Mouse (Mus musculus): Measurements from ENCODE around the gene Cebpg. TPM values are rescaled to one million over a fixed set of nuclear protein-coding genes. Genes with fewer than 3 reads are reported as not detected.

Cebpg gene
- polyA plus RNA-seq, 1 experiment from 2014 or later: 48.4 TPM

GRCm38 (mm10) chr7:35080843-35081338 is 24.5 kb upstream of the Cebpg start:
- Histone ChIP-seq H3K27ac (ENCODE audit: low read length) (no peak overlapping the region), H3K4me2 (ENCODE audit: low read length) (no peak overlapping the region), H3K4me1 (replicated peaks; ENCODE audit: control insufficient read depth, insufficient read depth, low read length) (no peaks in the 10 kb centered on the region), H3K36me3 (ENCODE audit: control insufficient read depth, insufficient read depth) (no peaks in the 10 kb centered on the region), H3K9me3 (ENCODE audit: control insufficient read depth, low read length) (no peaks in the 10 kb centered on the region), H3K4me3 (replicated peaks; ENCODE audit: low read length) (no peak overlapping the region), H3K9ac (replicated peaks; ENCODE audit: low read depth, low read length) (no peak overlapping the region), H3K27me3 (replicated peaks; ENCODE audit: control insufficient read depth, insufficient read depth, low read length) (peaks cover 2% of the 10 kb centered on the region; the same call in 1 of the 2 replicates)
- WGBS: 46% methylated on average over 10 of the region's 10 CpGs
- ATAC-seq: no peak

GRCm38 (mm10) chr7:35076645-35077044 is 20.3 kb upstream of the Cebpg start:
- Histone ChIP-seq H3K36me3 (ENCODE audit: control insufficient read depth, insufficient read depth) (no peaks in the 10 kb centered on the region), H3K27me3 (replicated peaks; ENCODE audit: control insufficient read depth, insufficient read depth, low read length) (no peaks in the 10 kb centered on the region), H3K27ac (ENCODE audit: low read length) (no peak overlapping the region), H3K4me2 (ENCODE audit: low read length) (no peak overlapping the region), H3K4me1 (replicated peaks; ENCODE audit: control insufficient read depth, insufficient read depth, low read length) (no peaks in the 10 kb centered on the region), H3K4me3 (replicated peaks; ENCODE audit: low read length) (no peak overlapping the region), H3K9ac (replicated peaks; ENCODE audit: low read depth, low read length) (no peak overlapping the region), H3K9me3 (ENCODE audit: control insufficient read depth, low read length) (no peaks in the 10 kb centered on the region)
- WGBS: 34% methylated on average over 5 of the region's 5 CpGs
- no peak for ATAC-seq

DNA sequence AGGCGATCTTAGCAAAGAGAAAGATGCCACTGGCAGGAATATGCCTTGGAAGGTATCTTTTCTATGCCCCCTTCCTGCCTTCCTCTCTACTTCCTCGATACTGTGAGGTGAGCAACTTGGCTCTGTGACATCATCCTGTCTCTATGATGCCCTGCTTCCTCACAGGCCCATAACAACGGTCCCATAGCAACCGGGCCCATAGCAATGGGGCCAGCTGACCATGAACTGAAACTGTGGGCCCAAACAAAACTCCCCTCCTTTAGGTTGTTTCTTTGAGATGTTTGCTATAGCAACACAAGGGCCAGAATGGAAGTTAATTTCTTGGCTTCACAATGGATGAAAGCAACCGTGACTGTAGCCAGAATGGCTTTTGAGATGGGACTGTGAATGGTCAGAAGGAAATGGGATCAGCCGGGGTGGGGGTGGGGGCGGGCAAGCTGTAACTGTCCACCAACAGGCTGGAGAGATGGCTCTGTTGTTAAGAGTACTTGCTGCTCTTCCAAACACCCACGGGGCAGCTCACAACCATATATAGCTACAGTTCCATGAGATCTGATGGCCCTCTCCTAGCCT is 10.4 kb upstream of the Cebpg start:
- WGBS: 66% methylated on average over 8 of the region's 8 CpGs
- Histone ChIP-seq H3K4me3 (replicated peaks; ENCODE audit: low read length) (no peak overlapping the region), H3K9ac (replicated peaks; ENCODE audit: low read depth, low read length) (no peak overlapping the region), H3K27me3 (replicated peaks; ENCODE audit: control insufficient read depth, insufficient read depth, low read length) (no peaks in the 10 kb centered on the region), H3K9me3 (ENCODE audit: control insufficient read depth, low read length) (no peaks in the 10 kb centered on the region), H3K4me1 (replicated peaks; ENCODE audit: control insufficient read depth, insufficient read depth, low read length) (no peaks in the 10 kb centered on the region), H3K4me2 (ENCODE audit: low read length) (no peak overlapping the region), H3K36me3 (ENCODE audit: control insufficient read depth, insufficient read depth) (no peaks in the 10 kb centered on the region), H3K27ac (ENCODE audit: low read length) (no peak overlapping the region)
- no peak for ATAC-seq

GRCm38 (mm10) chr7:35065958-35066357 is 9.6 kb upstream of the Cebpg start:
- no peaks in the 10 kb centered on the region for H3K27me3 ChIP-seq (replicated peaks; ENCODE audit: control insufficient read depth, insufficient read depth, low read length)
- no peaks in the 10 kb centered on the region for H3K9me3 ChIP-seq (ENCODE audit: control insufficient read depth, low read length)
- H3K4me2 ChIP-seq (ENCODE audit: low read length): no peak overlapping the region
- 100% methylated on average over 2 of the region's 3 CpGs for WGBS
- no peak for ATAC-seq
- H3K4me3 ChIP-seq (replicated peaks; ENCODE audit: low read length): no peak overlapping the region
- H3K4me1 ChIP-seq (replicated peaks; ENCODE audit: control insufficient read depth, insufficient read depth, low read length): no peaks in the 10 kb centered on the region
- H3K9ac ChIP-seq (replicated peaks; ENCODE audit: low read depth, low read length): no peak overlapping the region
- no peak overlapping the region for H3K27ac ChIP-seq (ENCODE audit: low read length)
- no peaks in the 10 kb centered on the region for H3K36me3 ChIP-seq (ENCODE audit: control insufficient read depth, insufficient read depth)

GRCm38 (mm10) chr7:35064286-35065258 is 8.2 kb upstream of the Cebpg start:
- no peak overlapping the region for H3K9ac ChIP-seq (replicated peaks; ENCODE audit: low read depth, low read length)
- H3K4me2 ChIP-seq (ENCODE audit: low read length): no peak overlapping the region
- WGBS: 59% methylated on average over 14 of the region's 14 CpGs
- no peaks in the 10 kb centered on the region for H3K4me1 ChIP-seq (replicated peaks; ENCODE audit: control insufficient read depth, insufficient read depth, low read length)
- no peaks in the 10 kb centered on the region for H3K36me3 ChIP-seq (ENCODE audit: control insufficient read depth, insufficient read depth)
- H3K9me3 ChIP-seq (ENCODE audit: control insufficient read depth, low read length): no peaks in the 10 kb centered on the region
- ATAC-seq: no peak
- H3K27ac ChIP-seq (ENCODE audit: low read length): no peak overlapping the region
- no peaks in the 10 kb centered on the region for H3K27me3 ChIP-seq (replicated peaks; ENCODE audit: control insufficient read depth, insufficient read depth, low read length)
- no peak overlapping the region for H3K4me3 ChIP-seq (replicated peaks; ENCODE audit: low read length)

- no peak overlapping the region for H3K9ac ChIP-seq (replicated peaks; ENCODE audit: low read depth, low read length)
- H3K4me3 ChIP-seq (replicated peaks; ENCODE audit: low read length): no peak overlapping the region
- H3K4me2 ChIP-seq (ENCODE audit: low read length): no peak overlapping the region
These were observed 3.1 kb upstream of the Cebpg start for GRCm38 (mm10) chr7:35059467-35059866.

GRCm38 (mm10) chr7:35058329-35058728 is 2.0 kb upstream of the Cebpg start:
- Histone ChIP-seq H3K4me3 (replicated peaks; ENCODE audit: low read length) (no peak overlapping the region), H3K27me3 (replicated peaks; ENCODE audit: control insufficient read depth, insufficient read depth, low read length) (no peaks in the 10 kb centered on the region), H3K4me2 (ENCODE audit: low read length) (no peak overlapping the region), H3K9me3 (ENCODE audit: control insufficient read depth, low read length) (no peaks in the 10 kb centered on the region), H3K9ac (replicated peaks; ENCODE audit: low read depth, low read length) (no peak overlapping the region), H3K4me1 (replicated peaks; ENCODE audit: control insufficient read depth, insufficient read depth, low read length) (peaks cover 26% of the 10 kb centered on the region), H3K27ac (ENCODE audit: low read length) (no peak overlapping the region), H3K36me3 (ENCODE audit: control insufficient read depth, insufficient read depth) (no peaks in the 10 kb centered on the region)
- no peak for ATAC-seq
- 75% methylated on average over 1 of the region's 1 CpGs for WGBS

More at GRCm38 (mm10) chr7:35059467-35059866, 3.1 kb upstream of the Cebpg start:
- WGBS: 69% methylated on average over 5 of the region's 5 CpGs
- Histone ChIP-seq H3K27me3 (replicated peaks; ENCODE audit: control insufficient read depth, insufficient read depth, low read length) (no peaks in the 10 kb centered on the region), H3K36me3 (ENCODE audit: control insufficient read depth, insufficient read depth) (no peaks in the 10 kb centered on the region), H3K9me3 (ENCODE audit: control insufficient read depth, low read length) (no peaks in the 10 kb centered on the region), H3K4me1 (replicated peaks; ENCODE audit: control insufficient read depth, insufficient read depth, low read length) (peaks cover 19% of the 10 kb centered on the region), H3K27ac (ENCODE audit: low read length) (no peak overlapping the region)
- ATAC-seq: no peak

DNA sequence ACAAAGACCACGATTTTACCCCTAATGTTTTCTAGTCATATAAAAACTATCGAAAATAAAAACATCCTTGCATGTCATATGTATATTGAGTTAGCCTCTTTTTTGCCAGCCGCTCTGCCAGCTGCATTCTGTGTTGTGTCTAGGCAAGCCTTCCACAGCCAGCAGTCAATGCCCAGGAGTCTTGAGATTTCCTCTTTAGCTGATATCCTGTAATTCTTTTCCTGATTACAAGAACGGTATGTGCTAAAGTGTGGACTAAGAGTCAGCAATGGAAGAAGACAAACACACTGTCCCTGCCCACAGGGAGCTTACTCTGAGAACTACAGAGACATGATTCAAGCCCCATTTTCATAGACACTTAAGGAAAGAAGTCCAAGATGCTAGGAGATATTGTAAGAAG is 1.2 kb upstream of the Cebpg start:
- Histone ChIP-seq H3K9ac (replicated peaks; ENCODE audit: low read depth, low read length) (no peak overlapping the region), H3K4me3 (replicated peaks; ENCODE audit: low read length) (no peak overlapping the region), H3K27ac (ENCODE audit: low read length) (no peak overlapping the region), H3K27me3 (replicated peaks; ENCODE audit: control insufficient read depth, insufficient read depth, low read length) (no peaks in the 10 kb centered on the region), H3K4me1 (replicated peaks; ENCODE audit: control insufficient read depth, insufficient read depth, low read length) (peaks cover 28% of the 10 kb centered on the region), H3K4me2 (ENCODE audit: low read length) (no peak overlapping the region), H3K36me3 (ENCODE audit: control insufficient read depth, insufficient read depth) (no peaks in the 10 kb centered on the region), H3K9me3 (ENCODE audit: control insufficient read depth, low read length) (no peaks in the 10 kb centered on the region)
- ATAC-seq: no peak
- WGBS: 84% methylated on average over 4 of the region's 4 CpGs

GRCm38 (mm10) chr7:35056999-35057398 is 626 bp upstream of the Cebpg start:
- H3K27ac ChIP-seq (ENCODE audit: low read length): peak overlapping the region; percentile 35
- no peaks in the 10 kb centered on the region for H3K36me3 ChIP-seq (ENCODE audit: control insufficient read depth, insufficient read depth)
- H3K27me3 ChIP-seq (replicated peaks; ENCODE audit: control insufficient read depth, insufficient read depth, low read length): no peaks in the 10 kb centered on the region
- H3K9me3 ChIP-seq (ENCODE audit: control insufficient read depth, low read length): no peaks in the 10 kb centered on the region
- H3K4me2 ChIP-seq (ENCODE audit: low read length): peak overlapping the region; percentile 79
- no peak for ATAC-seq
- H3K9ac ChIP-seq (replicated peaks; ENCODE audit: low read depth, low read length): peak overlapping the region; percentile 95
- peaks cover 28% of the 10 kb centered on the region for H3K4me1 ChIP-seq (replicated peaks; ENCODE audit: control insufficient read depth, insufficient read depth, low read length)
- WGBS: 29% methylated on average over 10 of the region's 10 CpGs
- peak overlapping the region; percentile 93 for H3K4me3 ChIP-seq (replicated peaks; ENCODE audit: low read length)

All from forebrain, embryonic 16.5 days (tissue).